Mouse (Mus musculus): Measurements from ENCODE around the gene Tns3.

Tns3 gene

GRCm38 (mm10) chr11:8472439-8472838 lies 191.9 kb downstream of the Tns3 start:
- no peak for DNase-seq (ENCODE audit: low read depth)

- no peak for DNase-seq (ENCODE audit: low read depth)
Observed at GRCm38 (mm10) chr11:8471535-8471934, 192.8 kb downstream of the Tns3 start.

- DNase-seq (ENCODE audit: low read depth) = no peak
Observed at GRCm38 (mm10) chr11:8469537-8469936, 194.8 kb downstream of the Tns3 start.

GRCm38 (mm10) chr11:8468161-8469091 lies 195.9 kb downstream of the Tns3 start:
- DNase-seq (ENCODE audit: low read depth) = no peak

GRCm38 (mm10) chr11:8467403-8468160 lies 196.8 kb downstream of the Tns3 start:
- DNase-seq (ENCODE audit: low read depth) = no peak

- no peak for DNase-seq (ENCODE audit: low read depth)
Observed at GRCm38 (mm10) chr11:8463866-8464265, 200.5 kb downstream of the Tns3 start.

- DNase-seq (ENCODE audit: low read depth) = no peak
Observed at GRCm38 (mm10) chr11:8462827-8463405, 201.4 kb downstream of the Tns3 start.

GRCm38 (mm10) chr11:8460835-8461234 lies 203.5 kb downstream of the Tns3 start:
- no peak for DNase-seq (ENCODE audit: low read depth)

- DNase-seq (ENCODE audit: low read depth) = no peak
Observed at GRCm38 (mm10) chr11:8457951-8458350, 206.4 kb downstream of the Tns3 start.

GRCm38 (mm10) chr11:8456586-8457285 lies 207.6 kb downstream of the Tns3 start:
- no peak for DNase-seq (ENCODE audit: low read depth)

- DNase-seq (ENCODE audit: low read depth) = no peak
Observed at GRCm38 (mm10) chr11:8455650-8456049, 208.7 kb downstream of the Tns3 start.

GRCm38 (mm10) chr11:8453252-8453651 lies 211.1 kb downstream of the Tns3 start:
- no peak for DNase-seq (ENCODE audit: low read depth)

- DNase-seq (ENCODE audit: low read depth) = no peak
Observed at GRCm38 (mm10) chr11:8451597-8452201, 212.6 kb downstream of the Tns3 start.

GRCm38 (mm10) chr11:8450540-8450939 lies 213.8 kb downstream of the Tns3 start:
- no peak for DNase-seq (ENCODE audit: low read depth)

- DNase-seq (ENCODE audit: low read depth) = no peak
Observed at GRCm38 (mm10) chr11:8445915-8446356, 218.4 kb downstream of the Tns3 start.

- no peak for DNase-seq (ENCODE audit: low read depth)
Observed at GRCm38 (mm10) chr11:8444759-8445422, 219.4 kb downstream of the Tns3 start.

GRCm38 (mm10) chr11:8443539-8444292 lies 220.6 kb downstream of the Tns3 start:
- DNase-seq (ENCODE audit: low read depth) = no peak

- no peak for DNase-seq (ENCODE audit: low read depth)
Observed at GRCm38 (mm10) chr11:8440706-8441105, 223.6 kb downstream of the Tns3 start.

- DNase-seq (ENCODE audit: low read depth) = no peak
Observed at GRCm38 (mm10) chr11:8440221-8440620, 224.1 kb downstream of the Tns3 start.

GRCm38 (mm10) chr11:8439035-8439434 lies 225.3 kb downstream of the Tns3 start:
- no peak for DNase-seq (ENCODE audit: low read depth)

Data from c-Kit-positive CD71-positive TER-119-negative erythroid progenitor cells, embryonic 14.5 days (primary cell).